Mouse (Mus musculus) MN1 (cell line): Measurements from ENCODE around the gene Crtac1.
A peak's percentile ranks its signal among the peaks of the same experiment; 100 is the strongest.

Experiments
- DNase-seq: peaks from one replicate; pipeline ENCODE4 v3.0.0-alpha.2; 2016; ENCODE audit warnings: low spot score

The Crtac1 gene

GRCm38 (mm10) chr19:42278461-42278860 is 153.1 kb downstream of the Crtac1 start:
- DNase-seq: no peak

- DNase-seq: no peak
Observed at GRCm38 (mm10) chr19:42277288-42277687, 154.3 kb downstream of the Crtac1 start.

- peak; percentile 69 for DNase-seq
Observed at GRCm38 (mm10) chr19:42272003-42272963, 159.3 kb downstream of the Crtac1 start.

- DNase-seq: no peak
Observed at GRCm38 (mm10) chr19:42271182-42271581, 160.4 kb downstream of the Crtac1 start.

- DNase-seq: no peak
Observed at GRCm38 (mm10) chr19:42270119-42270518, 161.5 kb downstream of the Crtac1 start.

- DNase-seq: peak; percentile 18
Observed at GRCm38 (mm10) chr19:42268337-42268736, 163.2 kb downstream of the Crtac1 start.

GRCm38 (mm10) chr19:42263524-42263923 is 168.1 kb downstream of the Crtac1 start:
- DNase-seq: no peak

- DNase-seq: no peak
Observed at GRCm38 (mm10) chr19:42260486-42260885, 171.1 kb downstream of the Crtac1 start.

- peak; percentile 10 for DNase-seq
Observed at GRCm38 (mm10) chr19:42258596-42258995, 173.0 kb downstream of the Crtac1 start.

- peak; percentile 21 for DNase-seq
Observed at GRCm38 (mm10) chr19:42258031-42258430, 173.6 kb downstream of the Crtac1 start.

GRCm38 (mm10) chr19:42257241-42257635 is 174.3 kb downstream of the Crtac1 start:
- no peak for DNase-seq

- peak; percentile 5 for DNase-seq
Observed at GRCm38 (mm10) chr19:42256611-42257240, 174.9 kb downstream of the Crtac1 start.

GRCm38 (mm10) chr19:42255784-42256610 is 175.6 kb downstream of the Crtac1 start:
- DNase-seq: no peak

- DNase-seq: no peak
Observed at GRCm38 (mm10) chr19:42255438-42255783, 176.2 kb downstream of the Crtac1 start.

- peak; percentile 35 for DNase-seq
Observed at GRCm38 (mm10) chr19:42249976-42250914, 181.3 kb downstream of the Crtac1 start.

- no peak for DNase-seq
Observed at GRCm38 (mm10) chr19:42247519-42247918, 184.1 kb downstream of the Crtac1 start, which contains the start of gene Golga7b. Gene Golga7b, plus strand, starts transcription at chr19:42247574.

- DNase-seq: no peak
Observed at GRCm38 (mm10) chr19:42246626-42247025, 185.0 kb downstream of the Crtac1 start.

- peak; percentile 9 for DNase-seq
Observed at GRCm38 (mm10) chr19:42243401-42243800, 188.2 kb downstream of the Crtac1 start.

GRCm38 (mm10) chr19:42240881-42241280 is 190.7 kb downstream of the Crtac1 start:
- DNase-seq: no peak

- DNase-seq: no peak
Observed at GRCm38 (mm10) chr19:42238341-42238715, 193.3 kb downstream of the Crtac1 start.
